Comparison of ENCODE assay signal across 10 mouse cellular contexts in genomic region chr16:14493491-14494114, GRCm38 (mm10).
DNase-seq lines count a peak whose midpoint lies in the region; ATAC-seq and TF ChIP-seq lines count a peak whose summit lies in the region.
"Had no signal": no experiment of that assay in that cellular context is flagged by ENCODE, and none has a peak within 500 bp of the region (broad histone marks: within the 10 kb centered on the region; RNA-seq: fewer than 3 reads in every experiment).

No protein-coding gene starts in this region.

- no peak overlapping the region for H3K4me2 ChIP-seq in kidney, embryonic 16.5 days (replicated peaks; ENCODE audit: low read depth, low read length)
- no peak overlapping the region for H3K4me2 ChIP-seq in kidney, embryonic 14.5 days (replicated peaks; ENCODE audit: low read depth, low read length)
- H3K4me2 ChIP-seq: limb, embryonic 15.5 days had no signal

- no peak for TF ChIP-seq POLR2A in MEL (IDR thresholded peaks at IDR 0.05; ENCODE audit: control insufficient read depth in 1 of 2, insufficient read depth in 1 of 2, low read depth in 1 of 2, low read length in 2 of 2, poor library complexity in 1 of 2)

- no peaks in the 10 kb centered on the region for H3K79me2 ChIP-seq in MEL (ENCODE audit: control insufficient read depth, insufficient read depth, low read length, poor library complexity)

- peak in 2 of 3 experiments; percentile 29 to 82; a peak in 4 of 6 replicates for TF ChIP-seq CTCF in MEL (IDR thresholded peaks at IDR 0.05 in 2 of 3, conservative IDR thresholded peaks at IDR 0.05 in 1 of 3; ENCODE audit: control insufficient read depth in 1 of 3, insufficient read depth in 1 of 3, low read depth in 2 of 3, low read length in 3 of 3, poor library complexity in 1 of 3, severe bottlenecking in 1 of 3)

- 0 out of 2 replicates have a peak, but pooled peaks have one; percentile 12 for ATAC-seq in kidney, embryonic 16.5 days (ENCODE audit: low FRiP score, low TSS enrichment)
- ATAC-seq in kidney, embryonic 14.5 days (ENCODE audit: low FRiP score, low TSS enrichment): no peak

- DNase-seq in adrenal gland, postnatal 10 days: peak; percentile 14
- DNase-seq in adrenal gland, postnatal 14 days: no peak
- peak; percentile 63 for DNase-seq in MEL (ENCODE audit: low read depth, low spot score)
- peak; percentile 3 for DNase-seq in gonadal fat pad, adult 2 months (ENCODE audit: low read depth)
- DNase-seq in left cerebral cortex, postnatal 14 days (ENCODE audit: low spot score in 2 of 2): no peak
- DNase-seq in forebrain, embryonic 10.5 days (ENCODE audit: extremely low spot score, low spot score): no peak
- DNase-seq: cerebellum, adult 11-12 months had no signal

- WGBS in kidney, embryonic 16.5 days: 84% methylated on average over 2 of the region's 2 CpGs
- 85% methylated on average over 2 of the region's 2 CpGs for WGBS in kidney, embryonic 14.5 days
- 87% methylated on average over 2 of the region's 2 CpGs for WGBS in forebrain, embryonic 10.5 days

- H3K9ac ChIP-seq in kidney, embryonic 16.5 days (replicated peaks; ENCODE audit: low read length): no peak overlapping the region
- H3K9ac ChIP-seq in kidney, embryonic 14.5 days (ENCODE audit: low read depth, low read length): no peak overlapping the region
- no peak overlapping the region for H3K9ac ChIP-seq in MEL (ENCODE audit: control insufficient read depth, low read depth, low read length, poor library complexity, severe bottlenecking)
- H3K9ac ChIP-seq: limb, embryonic 15.5 days had no signal

- intact Hi-C loops in left cerebral cortex, postnatal 14 days (cut with DNase I): loop anchor here (1.0 kb wide), 1 partner anchor 255 kb away; no protein-coding TSS in a partner anchor

- H3K36me3 ChIP-seq in kidney, embryonic 16.5 days (ENCODE audit: insufficient read depth, low read length): no peaks in the 10 kb centered on the region
- no peaks in the 10 kb centered on the region for H3K36me3 ChIP-seq in kidney, embryonic 14.5 days (ENCODE audit: control insufficient read depth, insufficient read depth, low read length)
- H3K36me3 ChIP-seq in MEL (ENCODE audit: control insufficient read depth in 1 of 2, insufficient read depth in 2 of 2, low read length in 2 of 2): no peaks in the 10 kb centered on the region
- no peaks in the 10 kb centered on the region for H3K36me3 ChIP-seq in forebrain, embryonic 10.5 days (replicated peaks)
- H3K36me3 ChIP-seq: limb, embryonic 15.5 days had no signal

- no peak overlapping the region for H3K4me3 ChIP-seq in kidney, embryonic 16.5 days (ENCODE audit: low read length)
- H3K4me3 ChIP-seq in kidney, embryonic 14.5 days (ENCODE audit: low read length): no peak overlapping the region
- no peak overlapping the region for H3K4me3 ChIP-seq in MEL (ENCODE audit: control insufficient read depth in 1 of 2, insufficient read depth in 1 of 2, low read depth in 2 of 2, low read length in 2 of 2)
- no peak overlapping the region for H3K4me3 ChIP-seq in forebrain, embryonic 10.5 days
- H3K4me3 ChIP-seq: limb, embryonic 15.5 days had no signal

- no peaks in the 10 kb centered on the region for H3K4me1 ChIP-seq in kidney, embryonic 16.5 days (ENCODE audit: insufficient read depth, low read length)
- H3K4me1 ChIP-seq in kidney, embryonic 14.5 days (ENCODE audit: control insufficient read depth, insufficient read depth, low read length): no peaks in the 10 kb centered on the region
- H3K4me1 ChIP-seq in MEL (ENCODE audit: control insufficient read depth in 1 of 2, insufficient read depth in 2 of 2, low read length in 2 of 2): no peaks in the 10 kb centered on the region
- no peaks in the 10 kb centered on the region for H3K4me1 ChIP-seq in forebrain, embryonic 10.5 days
- H3K4me1 ChIP-seq: limb, embryonic 15.5 days had no signal

- peak; percentile 93 for TF ChIP-seq RAD21 in MEL (IDR thresholded peaks at IDR 0.05; ENCODE audit: low read depth, low read length)

- H3K27me3 ChIP-seq in kidney, embryonic 16.5 days (ENCODE audit: insufficient read depth, low read length): no peaks in the 10 kb centered on the region
- H3K27me3 ChIP-seq in kidney, embryonic 14.5 days (ENCODE audit: control insufficient read depth, insufficient read depth, low read length): no peaks in the 10 kb centered on the region
- no peaks in the 10 kb centered on the region; a peak in 1 of 4 replicates for H3K27me3 ChIP-seq in MEL (ENCODE audit: control insufficient read depth in 1 of 2, insufficient read depth in 2 of 2, low read length in 2 of 2)
- H3K27me3 ChIP-seq in forebrain, embryonic 10.5 days (ENCODE audit: poor library complexity, severe bottlenecking): no peaks in the 10 kb centered on the region
- H3K27me3 ChIP-seq: limb, embryonic 15.5 days had no signal

- no peaks in the 10 kb centered on the region for H3K9me3 ChIP-seq in kidney, embryonic 16.5 days (ENCODE audit: low read length)
- H3K9me3 ChIP-seq in kidney, embryonic 14.5 days (ENCODE audit: control insufficient read depth, low read length): no peaks in the 10 kb centered on the region
- H3K9me3 ChIP-seq in MEL (replicated peaks; ENCODE audit: insufficient read depth, low read length): no peaks in the 10 kb centered on the region
- H3K9me3 ChIP-seq in forebrain, embryonic 10.5 days: no peaks in the 10 kb centered on the region
- H3K9me3 ChIP-seq: limb, embryonic 15.5 days had no signal

- TF ChIP-seq EP300 in MEL (IDR thresholded peaks at IDR 0.05; ENCODE audit: low read depth in 1 of 2, low read length in 2 of 2): no peak

- no peak overlapping the region for H3K27ac ChIP-seq in kidney, embryonic 16.5 days (ENCODE audit: low read length)
- H3K27ac ChIP-seq in kidney, embryonic 14.5 days (ENCODE audit: low read depth, low read length): no peak overlapping the region
- no peak overlapping the region for H3K27ac ChIP-seq in MEL (ENCODE audit: control insufficient read depth, low read depth, low read length)
- no peak overlapping the region for H3K27ac ChIP-seq in forebrain, embryonic 10.5 days
- H3K27ac ChIP-seq: limb, embryonic 15.5 days had no signal

TF ChIP-seq in MEL, 35 proteins besides CTCF, POLR2A, EP300 and RAD21:
- TF ChIP-seq SMC3 (IDR thresholded peaks at IDR 0.05; ENCODE audit: low read depth, low read length) (peak; percentile 91), ZC3H11A (IDR thresholded peaks at IDR 0.05; ENCODE audit: low read depth, low read length) (peak; percentile 79), RCOR1 (IDR thresholded peaks at IDR 0.05; ENCODE audit: low read depth, low read length) (no peak), ZKSCAN1 (IDR thresholded peaks at IDR 0.05; ENCODE audit: low read depth, low read length) (no peak), KAT2A (conservative IDR thresholded peaks at IDR 0.05; ENCODE audit: low read depth, low read length) (no peak), POLR2AphosphoS2 (IDR thresholded peaks at IDR 0.05; ENCODE audit: low read length) (no peak)

Comparison
In these comparisons a context has a peak if more than half of its experiments do, and no peak if none do; other contexts are left out.
1. DNase-seq: peak in adrenal gland, postnatal 10 days (single experiment), MEL (single experiment) and gonadal fat pad, adult 2 months (single experiment); none in adrenal gland, postnatal 14 days (single experiment), left cerebral cortex, postnatal 14 days (0 of 2) and forebrain, embryonic 10.5 days (single experiment).